Mouse (Mus musculus) forebrain, postnatal 0 days (tissue): Measurements from ENCODE around the gene Ankrd42. TPM values are rescaled to one million over a fixed set of nuclear protein-coding genes. Genes with fewer than 3 reads are reported as not detected.

Experiments
- ATAC-seq: fragments of 200-750 bp; cut with Nextera tagmentation; 2 replicates; pipeline ENCODE4 v1.8.0; 2017; ENCODE audit warnings: mild to moderate bottlenecking, moderate library complexity
- DNase-seq: peaks from one replicate; pipeline ENCODE4 v3.0.0-alpha.2; 2015
- H3K27ac ChIP-seq: fragments of 300-500 bp; sonication (generic); 2 replicates; pipeline ENCODE4 v1.5.1; 2014; ENCODE audit warnings: low read depth, mild to moderate bottlenecking, antibody characterized with exemption, low read length, moderate library complexity, mixed read lengths
- H3K27me3 ChIP-seq: fragments of 300-500 bp; sonication (generic); 2 replicates; pipeline ENCODE4 v1.6.1; 2014; ENCODE audit warnings: mild to moderate bottlenecking, low read length, mixed read lengths; ENCODE audit not compliant: insufficient read depth
- H3K36me3 ChIP-seq: fragments of 300-500 bp; sonication (generic); 2 replicates; pipeline ENCODE4 v1.6.1; 2014; ENCODE audit warnings: mild to moderate bottlenecking, moderate library complexity; ENCODE audit not compliant: insufficient read depth
- H3K4me1 ChIP-seq: fragments of 300-500 bp; sonication (generic); 2 replicates; pipeline ENCODE4 v1.6.1; 2014; ENCODE audit warnings: antibody characterized with exemption; ENCODE audit not compliant: insufficient read depth
- H3K4me2 ChIP-seq: fragments of 300-500 bp; sonication (generic); 2 replicates; pipeline ENCODE4 v1.6.1; 2014; ENCODE audit warnings: low read depth, mild to moderate bottlenecking, moderate library complexity
- H3K4me3 ChIP-seq: fragments of 300-500 bp; sonication (generic); 2 replicates; pipeline ENCODE4 v1.5.1; 2014; ENCODE audit warnings: low read depth, low read length, mixed read lengths
- H3K9ac ChIP-seq: fragments of 300-500 bp; sonication (generic); 2 replicates; pipeline ENCODE4 v1.6.1; 2014; ENCODE audit warnings: mild to moderate bottlenecking
- H3K9me3 ChIP-seq: fragments of 300-500 bp; sonication (generic); 2 replicates; pipeline ENCODE4 v1.6.1; 2016; ENCODE audit warnings: low read length
- CTCF ChIP-seq: sonication (generic); IDR thresholded peaks from 2 replicates; pipeline ENCODE4 v1.5.1; 2016; ENCODE audit warnings: antibody characterized with exemption, control low read depth, low read depth
- WGBS: fragments of 180-500 bp; shearing (Covaris S2); extraction: QIAGEN DNeasy Blood & Tissue Kit; methylation state at CpG from one replicate; pipeline ENCODE4 v1.1.7; 2014; 5-methylcytosine and 5-hydroxymethylcytosine counted together
- polyA plus RNA-seq: library from polyadenylated mRNA; unstranded; fragments of >200 nt; fragmentation: Nextera tagmentation; extraction: Ambion mirVana; gene quantifications from 2 replicates; pipeline ENCODE4 v1.2.1, GENCODE M21; 2015
- total RNA-seq: library from RNA; depleted of rRNA; stranded (reverse); fragments of >200 nt; gene quantifications from 2 replicates; pipeline ENCODE4 v1.2.3, GENCODE M21; 2014; rRNA removed

Gene Ankrd42
- total and polyA plus RNA-seq, 2 experiments from 2014 or later: 22.0 to 30.8 TPM

GRCm38 (mm10) chr7:92546763-92547162 lies 90.2 kb downstream of the Ankrd42 start:
- H3K27ac ChIP-seq: no peak overlapping the region
- H3K9me3 ChIP-seq: no peaks in the 10 kb centered on the region
- no peaks in the 10 kb centered on the region for H3K27me3 ChIP-seq
- no peaks in the 10 kb centered on the region for H3K36me3 ChIP-seq
- H3K4me2 ChIP-seq: no peak overlapping the region
- H3K4me3 ChIP-seq: no peak overlapping the region
- TF ChIP-seq CTCF: no peak
- H3K9ac ChIP-seq: no peak overlapping the region
- WGBS: 73% methylated on average over 2 of the region's 2 CpGs
- no peaks in the 10 kb centered on the region for H3K4me1 ChIP-seq
- ATAC-seq (no peak), DNase-seq (no peak)

DNA sequence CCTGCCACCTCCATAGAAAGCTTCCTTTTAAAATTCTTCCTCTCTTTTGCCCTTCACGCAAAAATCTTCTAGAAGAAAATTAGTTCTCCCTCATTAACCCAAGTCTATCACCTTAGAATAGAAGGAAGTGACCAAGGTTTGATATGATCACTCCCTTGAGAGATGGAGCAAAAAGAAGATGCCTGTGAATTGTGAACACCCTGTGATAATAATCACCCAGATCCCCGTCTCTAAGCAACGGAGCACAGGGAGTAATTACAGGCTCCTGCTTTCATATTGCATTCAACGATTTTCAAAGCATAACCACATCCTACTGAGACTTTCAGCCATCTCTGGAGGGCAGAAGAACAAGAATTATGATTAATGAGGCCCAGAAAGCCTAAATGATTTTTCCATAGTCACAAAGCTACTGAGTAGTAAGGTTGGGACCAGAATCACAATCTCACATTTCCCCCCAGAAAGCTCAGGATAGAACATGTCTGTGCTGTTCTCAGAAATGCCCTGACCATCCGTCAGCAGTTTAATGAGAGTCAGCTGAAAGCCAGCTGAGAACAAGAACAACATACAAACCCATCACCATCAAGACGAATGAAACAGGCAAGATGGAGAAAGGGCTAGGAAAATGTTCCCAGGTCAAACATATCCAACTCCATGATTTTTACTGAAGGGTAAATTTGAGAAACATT lies 104.4 kb downstream of the Ankrd42 start:
- 29% methylated on average over 6 of the region's 6 CpGs for WGBS
- H3K9ac ChIP-seq: no peak overlapping the region

More for the DNA sequence above, 104.4 kb downstream of the Ankrd42 start:
- DNase-seq: peak; percentile 67
- H3K27ac ChIP-seq: peak overlapping the region; percentile 73
- no peak overlapping the region for H3K4me3 ChIP-seq
- H3K4me1 ChIP-seq: peaks cover 10% of the 10 kb centered on the region
- H3K27me3 ChIP-seq: no peaks in the 10 kb centered on the region
- ATAC-seq: peak; percentile 96
- H3K36me3 ChIP-seq: no peaks in the 10 kb centered on the region
- H3K4me2 ChIP-seq: no peak overlapping the region
- no peaks in the 10 kb centered on the region for H3K9me3 ChIP-seq
- no peak for TF ChIP-seq CTCF

Other genes with a start within 250 kb of the Ankrd42 start
- 49.9 and 53.2 TPM in 2 replicates for gene Ccdc90b, start 76.0 kb downstream of the Ankrd42 start, total RNA-seq
- gene Ccdc90b, start 76.0 kb downstream of the Ankrd42 start, polyA plus RNA-seq: 43.7 and 47.7 TPM in 2 replicates
- 41.9 and 52.5 TPM in 2 replicates for gene Pcf11, start 32.8 kb upstream of the Ankrd42 start, total RNA-seq
- 13.2 and 14.3 TPM in 2 replicates for gene Pcf11, start 32.8 kb upstream of the Ankrd42 start, polyA plus RNA-seq
- 25.3 and 36.1 TPM in 2 replicates for gene Rab30, start 104.5 kb upstream of the Ankrd42 start, total RNA-seq
- 14.7 and 15.0 TPM in 2 replicates for gene Rab30, start 104.5 kb upstream of the Ankrd42 start, polyA plus RNA-seq
- gene Ddias, start 237.1 kb upstream of the Ankrd42 start, total RNA-seq: 4.2 and 5.1 TPM in 2 replicates
- gene Ddias, start 237.1 kb upstream of the Ankrd42 start, polyA plus RNA-seq: 3.2 and 3.3 TPM in 2 replicates
- gene Prcp, start 237.3 kb upstream of the Ankrd42 start, total RNA-seq: 15.7 and 20.8 TPM in 2 replicates
- 11.6 and 12.5 TPM in 2 replicates for gene Prcp, start 237.3 kb upstream of the Ankrd42 start, polyA plus RNA-seq